Mouse (Mus musculus): ENCODE results near the gene Sac3d1.

DNA sequence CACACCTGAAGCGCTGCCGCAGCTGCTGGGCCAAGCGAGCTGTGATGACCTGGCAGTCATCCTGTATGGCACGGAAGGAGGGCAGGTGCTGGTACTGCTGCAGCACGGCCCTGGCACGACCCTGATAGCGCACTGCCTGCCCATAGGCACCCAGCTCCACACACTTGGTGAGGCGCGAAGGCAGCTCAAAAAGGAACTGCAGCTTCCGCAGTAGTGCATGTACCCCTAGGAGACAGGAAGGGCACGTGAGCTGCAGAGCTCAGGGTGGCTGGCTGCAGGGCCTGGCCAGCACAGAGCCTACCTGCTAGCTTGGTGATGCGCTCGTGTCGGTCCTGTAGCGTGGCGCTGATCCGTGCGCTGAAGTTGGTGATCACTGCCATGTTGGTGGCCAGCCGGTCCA is 47.2 kb downstream of the Sac3d1 start:
- TF ChIP-seq POLR2A (IDR thresholded peaks at IDR 0.05; ENCODE audit: borderline replicate concordance, extremely low read depth, insufficient read depth, insufficient read length, poor library complexity, severe bottlenecking) (no peak), CTCF (IDR thresholded peaks at IDR 0.05; ENCODE audit: borderline replicate concordance, extremely low read depth, insufficient read depth, insufficient read length) (no peak)

All from brain, embryonic 14.5 days (tissue).